Mouse (Mus musculus) heart, postnatal 10 days (tissue): ENCODE measurements at regions not wholly inside any gene's neighbourhood (a gene's known extent, or its start where the extent isn't known, plus 50 kb on each side); places are given as distances from the start of the nearest gene placed in this dataset.
A peak's percentile ranks its signal among the peaks of the same experiment; 100 is the strongest.

ENCODE experiments used
- DNase-seq, 2 experiments: peaks; one replicate each; pipeline ENCODE4 v3.0.0; 2021
- intact Hi-C: fragments of 180-260 bp; cut with DNase I; formaldehyde crosslinking; loops from one replicate; pipeline ENCODE4 v1.15.1; 2025

DNA sequence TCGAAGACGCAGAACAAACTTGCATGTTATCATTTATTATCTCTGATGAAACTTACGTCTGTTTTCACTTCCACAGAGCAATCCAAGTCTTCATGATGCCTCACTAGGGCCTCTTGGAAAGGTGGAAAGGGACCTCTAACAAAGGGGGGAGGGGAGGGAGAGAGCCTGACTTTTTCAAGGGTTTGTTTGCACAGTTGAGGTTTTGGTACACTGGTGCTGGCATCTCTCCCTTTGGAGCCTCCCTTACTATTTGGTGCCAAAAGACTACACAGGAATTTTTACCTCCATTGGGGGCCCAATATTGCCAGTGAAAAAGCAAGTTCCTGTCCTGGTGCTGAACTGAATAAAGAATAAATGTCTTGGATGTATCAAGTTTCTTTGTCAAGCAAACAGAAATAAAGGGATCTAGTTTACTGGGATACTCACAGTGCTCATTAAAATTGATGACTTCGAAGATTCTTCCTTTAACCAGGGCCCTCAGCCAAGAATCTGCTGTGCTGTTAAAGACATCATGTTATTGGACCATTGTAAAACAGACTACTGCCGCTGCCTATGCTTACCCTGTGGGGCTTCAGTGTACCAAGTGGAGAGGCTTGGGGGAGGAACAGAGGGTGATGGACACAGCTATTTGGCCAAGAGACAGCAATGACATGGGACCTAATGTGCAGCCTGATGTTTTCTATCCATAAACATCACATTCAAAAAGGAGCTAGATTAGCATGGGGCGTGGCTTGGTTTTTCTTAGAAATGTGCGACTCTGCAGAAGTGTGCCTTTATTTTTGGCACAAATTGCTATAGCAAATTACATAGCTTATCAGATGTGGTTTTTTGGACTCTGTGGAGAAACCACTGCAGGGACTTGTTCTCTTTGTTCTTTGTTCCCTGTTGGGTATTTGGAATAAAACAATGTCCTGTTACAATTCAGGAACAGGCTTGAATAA is 160.3 kb upstream of the Cited2 start:
- intact Hi-C loops, result loop anchor here (5.0 kb wide), 1 partner anchor 160 kb away; the partner anchor contains the start of gene Cited2
- no peak for DNase-seq

DNA sequence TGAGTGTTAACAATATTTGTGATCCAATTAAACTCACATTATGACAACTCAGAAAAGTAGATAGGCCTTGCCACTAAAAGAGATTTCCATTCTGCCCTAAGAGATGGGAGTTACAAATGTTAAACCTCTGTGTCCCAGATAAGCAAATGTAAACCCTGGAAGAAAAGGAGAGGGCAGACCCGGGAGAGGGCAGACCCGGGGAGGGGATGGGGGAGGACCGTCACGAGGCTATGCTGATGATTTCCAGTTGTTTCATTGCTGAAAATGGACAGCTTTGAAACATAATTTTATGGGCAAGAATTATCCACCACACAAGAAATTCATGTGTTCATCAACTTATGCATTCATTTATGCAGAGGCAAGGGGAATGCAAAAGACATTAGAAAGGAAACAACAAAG is 159.7 kb upstream of the Cited2 start:
- intact Hi-C loops, result loop anchor here (5.0 kb wide), 1 partner anchor 159 kb away; the partner anchor contains the start of gene Cited2
- DNase-seq, result no peak

DNA sequence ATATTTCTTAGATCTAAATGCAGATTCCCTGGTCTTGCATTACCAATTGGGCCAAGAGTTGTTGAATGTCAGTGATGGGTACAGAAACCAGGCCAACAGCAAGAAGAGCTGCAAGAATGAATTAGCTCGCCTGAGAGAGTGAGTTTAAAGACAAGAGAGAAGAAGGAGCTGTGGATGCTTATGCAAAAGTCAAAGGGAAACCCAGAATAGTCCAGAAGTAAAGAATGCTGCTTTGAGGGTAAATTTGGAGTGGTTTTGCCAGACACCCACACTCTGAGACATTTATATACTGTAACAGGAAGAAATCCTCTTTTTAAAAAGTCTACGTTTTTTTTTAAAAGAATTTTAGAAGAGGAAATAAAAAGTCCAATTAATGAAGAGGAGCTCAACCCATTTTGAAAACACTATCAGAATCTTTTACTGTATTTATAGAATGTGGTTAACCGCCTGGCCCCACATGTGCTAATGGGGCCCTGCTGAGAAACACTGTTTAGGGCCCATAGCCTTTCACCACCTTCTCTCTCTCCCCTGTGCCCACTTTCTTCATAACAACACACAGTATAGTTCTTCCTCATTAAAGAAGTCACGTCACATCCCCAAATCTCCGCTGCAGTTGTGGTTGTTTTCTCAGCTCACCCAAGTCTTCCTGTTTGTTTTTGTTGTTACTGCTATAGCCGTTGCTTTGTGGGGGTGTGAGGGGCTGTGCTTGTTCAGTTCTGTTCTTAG is 158.0 kb upstream of the Cited2 start:
- intact Hi-C loops, result loop anchor here (5.0 kb wide), 1 partner anchor 157 kb away; the partner anchor contains the start of gene Cited2
- no peak for DNase-seq

DNA sequence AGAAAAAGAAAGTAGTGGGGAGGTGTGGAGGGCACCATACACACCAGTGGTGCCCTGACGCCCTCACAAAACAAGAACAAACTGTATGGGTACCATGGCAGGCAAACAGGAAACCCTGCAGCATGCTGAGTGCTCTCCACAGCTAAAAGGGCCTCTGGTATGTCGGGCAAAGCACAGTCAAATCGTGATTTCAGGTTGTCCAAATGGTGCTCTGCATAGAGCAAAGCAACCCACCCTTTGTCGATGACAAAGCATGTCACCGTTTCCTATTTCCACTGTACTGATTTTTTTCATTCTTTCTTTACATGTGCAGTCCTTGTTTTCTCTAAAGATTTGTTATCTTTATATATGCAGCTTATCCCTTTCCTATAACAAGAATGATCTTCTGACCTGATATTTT is 156.0 kb upstream of the Cited2 start:
- no peak for DNase-seq
- intact Hi-C loops, result no loop called here

DNA sequence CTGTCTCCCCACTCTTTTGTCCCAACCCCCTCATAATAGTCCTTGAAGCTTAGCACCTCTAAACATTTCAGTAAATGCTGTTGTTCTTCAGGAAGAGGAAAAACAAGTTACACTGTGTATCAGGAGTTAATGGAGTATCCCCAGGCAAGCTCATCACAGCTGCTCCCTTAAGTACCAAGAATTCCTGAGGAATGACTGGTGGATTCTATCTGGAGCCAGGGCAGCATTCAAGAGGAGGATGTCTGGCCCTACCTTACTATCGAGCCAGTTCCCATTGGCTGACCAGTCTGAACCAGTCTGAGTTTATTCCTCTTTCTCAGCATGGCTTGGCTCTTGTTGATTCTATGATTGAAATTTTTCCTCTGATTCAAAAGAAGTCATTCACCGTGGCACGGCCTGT is 155.4 kb upstream of the Cited2 start:
- DNase-seq, result no peak
- intact Hi-C loops, result no loop called here

DNA sequence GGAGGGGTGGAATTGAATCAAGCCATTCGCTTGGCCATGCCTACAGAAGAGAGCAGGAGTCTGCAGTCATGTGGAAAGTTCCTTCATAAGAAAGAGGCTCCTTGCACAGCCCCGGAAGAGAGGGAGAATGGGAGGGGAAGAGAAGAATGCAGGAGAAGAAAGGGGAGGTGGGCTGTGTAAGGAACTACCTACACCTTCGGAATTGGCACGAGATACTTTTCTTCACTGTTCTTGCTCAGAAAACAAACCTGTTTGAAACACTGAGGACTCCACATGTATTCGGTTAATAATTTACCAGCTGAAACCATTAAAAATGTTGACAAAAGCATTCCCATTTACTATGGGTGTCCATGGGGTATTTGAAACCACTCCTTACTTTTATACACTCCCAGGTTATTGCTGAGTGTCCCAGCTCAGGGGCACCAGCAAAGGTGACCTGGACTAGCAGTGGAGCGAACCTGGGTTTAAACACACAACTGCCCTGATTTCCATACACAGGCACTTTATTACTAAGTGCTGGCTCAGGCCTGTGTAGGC is 153.4 kb upstream of the Cited2 start:
- intact Hi-C loops, result no loop called here
- no peak for DNase-seq

DNA sequence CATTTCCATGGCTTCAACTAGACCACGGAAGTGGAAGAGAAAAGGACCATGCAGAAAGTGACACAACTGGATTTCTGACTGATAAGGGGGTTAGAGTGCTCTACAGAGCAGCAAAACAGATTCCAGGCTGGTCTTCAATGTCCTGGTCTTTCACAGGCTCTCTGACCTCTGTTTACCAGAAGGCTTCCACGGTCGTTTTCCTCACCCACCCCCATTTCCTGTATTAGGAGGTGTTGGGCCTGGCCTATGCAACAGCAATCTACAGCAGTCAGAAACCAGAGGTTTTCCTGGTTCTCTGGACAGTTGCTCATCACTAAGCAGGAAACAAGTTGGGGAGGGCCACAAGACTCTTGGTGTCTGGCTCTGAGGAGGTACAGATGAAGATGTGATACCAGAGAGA is 148.1 kb upstream of the Cited2 start:
- intact Hi-C loops, result no loop called here
- DNase-seq, result no peak

DNA sequence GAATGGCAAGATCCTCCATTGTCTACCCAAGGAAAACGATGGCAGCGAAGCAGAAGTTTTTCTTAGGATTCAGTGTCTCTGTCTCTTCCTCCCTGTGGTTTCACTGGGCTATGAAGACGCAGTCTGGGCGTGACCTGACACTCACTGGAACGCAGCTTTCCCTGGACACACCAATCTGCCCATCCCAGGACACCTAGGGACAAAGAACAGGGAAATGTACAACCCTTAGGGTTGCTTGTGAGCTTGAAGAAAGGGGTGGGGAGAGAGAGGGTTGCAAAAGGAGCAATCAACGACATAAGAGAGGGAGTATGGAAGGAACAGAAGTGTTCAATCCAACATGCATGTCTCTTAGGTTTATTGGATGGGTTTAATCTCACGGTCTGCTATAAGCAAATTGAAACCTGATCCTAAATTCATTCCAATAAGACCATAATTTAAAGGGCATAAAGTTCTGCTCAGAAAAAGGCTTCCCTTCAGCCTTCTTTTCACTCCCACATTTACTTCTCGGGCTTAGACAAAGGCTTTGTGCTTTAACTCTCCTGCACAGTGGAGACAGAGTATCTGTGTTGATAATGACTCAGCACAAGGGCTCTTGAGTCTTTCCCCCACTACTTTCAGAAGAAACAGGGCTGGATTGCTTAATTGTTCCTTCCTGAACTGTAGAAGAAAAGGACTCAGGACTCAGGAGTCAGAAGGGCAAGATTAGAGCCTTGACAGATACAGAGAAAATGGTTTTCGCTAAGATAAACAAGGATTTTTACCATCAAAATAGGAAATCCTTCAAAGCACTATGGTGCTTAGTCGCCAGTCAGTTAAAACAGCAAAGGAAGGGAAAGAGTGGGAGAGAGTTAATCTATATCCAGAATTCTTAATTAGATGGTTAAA is 147.3 kb upstream of the Cited2 start:
- no peak for DNase-seq
- intact Hi-C loops, result no loop called here

DNA sequence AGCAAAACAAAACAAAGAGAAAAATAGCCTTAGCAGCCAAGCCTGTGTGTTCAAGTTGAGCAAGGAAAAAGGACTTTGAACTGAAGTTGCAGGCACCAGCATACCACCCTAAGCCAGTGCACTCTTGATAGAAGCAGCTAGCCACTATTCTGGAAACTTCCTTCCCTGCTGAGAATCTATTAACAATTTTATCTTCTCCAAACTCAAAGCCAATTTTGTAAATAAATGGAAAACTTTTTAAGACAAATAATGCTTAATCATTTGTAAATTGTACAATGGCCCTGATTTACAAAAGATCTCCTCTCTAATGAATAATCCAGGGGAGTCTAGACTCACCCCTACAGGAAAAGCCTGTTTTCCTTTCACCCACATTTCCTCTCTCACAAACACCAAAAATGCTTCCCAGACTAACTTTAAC is 146.7 kb upstream of the Cited2 start:
- no peak for DNase-seq

DNA sequence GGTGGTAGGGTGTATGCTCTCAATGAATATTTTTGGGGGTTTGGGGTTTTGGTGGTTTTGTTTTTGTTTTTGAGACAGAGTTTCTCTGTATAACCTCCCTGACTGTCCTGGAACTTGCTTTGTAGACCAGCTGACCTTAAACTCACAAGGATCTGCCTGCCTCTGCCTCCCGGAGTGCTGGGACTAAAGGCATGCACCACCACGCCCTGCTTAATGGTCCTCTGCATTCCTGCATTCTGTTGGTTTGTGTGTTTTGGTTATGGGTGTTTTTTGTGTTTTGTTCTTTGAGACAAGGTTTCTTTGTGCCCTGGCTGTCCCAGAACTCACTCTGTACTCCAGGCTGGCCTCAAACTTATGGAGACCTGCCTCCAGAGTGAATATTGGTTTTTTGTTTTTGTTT is 143.6 kb upstream of the Cited2 start:
- DNase-seq, result no peak
- intact Hi-C loops, result no loop called here

More for the DNA sequence above, 146.7 kb upstream of the Cited2 start:
- intact Hi-C loops, result no loop called here

DNA sequence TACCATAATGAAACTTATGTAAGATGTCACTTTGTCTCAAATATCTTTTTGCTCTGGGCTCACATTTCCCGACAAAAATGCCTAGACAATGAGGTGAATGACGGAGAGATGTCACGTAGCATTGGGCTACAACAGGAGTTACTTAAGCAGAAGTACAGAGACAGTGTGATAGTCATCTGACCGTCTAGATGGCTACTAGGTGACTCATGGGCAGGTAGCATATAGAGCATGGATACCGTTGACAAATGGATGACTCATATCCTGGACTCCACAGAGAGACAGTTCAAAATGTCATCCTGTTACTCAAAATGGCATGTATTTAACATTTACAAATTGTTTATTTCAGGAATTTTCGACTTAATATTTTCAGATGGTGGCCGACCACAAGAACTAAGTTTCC is 138.2 kb upstream of the Cited2 start:
- intact Hi-C loops, result no loop called here
- DNase-seq, result no peak

DNA sequence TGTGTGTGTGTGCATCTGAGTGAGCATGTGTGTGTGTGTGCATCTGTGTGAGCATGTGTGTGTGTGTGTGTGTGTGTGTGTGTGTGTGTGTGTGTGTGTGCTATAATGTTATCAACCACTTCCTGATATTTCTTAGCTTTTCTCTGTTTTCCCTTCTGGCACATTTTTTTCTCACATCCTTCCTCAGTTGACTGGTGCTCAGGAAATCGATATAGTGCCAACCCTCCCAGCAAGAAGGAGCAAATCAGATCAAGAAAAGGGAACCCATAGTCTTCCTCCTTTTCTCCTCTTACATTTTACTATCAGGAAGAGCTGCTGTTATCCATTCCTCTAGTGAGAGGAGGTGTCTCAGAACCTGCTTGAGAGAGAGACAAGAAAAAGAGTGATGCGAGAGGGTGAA is 136.1 kb upstream of the Cited2 start:
- intact Hi-C loops, result no loop called here
- no peak for DNase-seq

DNA sequence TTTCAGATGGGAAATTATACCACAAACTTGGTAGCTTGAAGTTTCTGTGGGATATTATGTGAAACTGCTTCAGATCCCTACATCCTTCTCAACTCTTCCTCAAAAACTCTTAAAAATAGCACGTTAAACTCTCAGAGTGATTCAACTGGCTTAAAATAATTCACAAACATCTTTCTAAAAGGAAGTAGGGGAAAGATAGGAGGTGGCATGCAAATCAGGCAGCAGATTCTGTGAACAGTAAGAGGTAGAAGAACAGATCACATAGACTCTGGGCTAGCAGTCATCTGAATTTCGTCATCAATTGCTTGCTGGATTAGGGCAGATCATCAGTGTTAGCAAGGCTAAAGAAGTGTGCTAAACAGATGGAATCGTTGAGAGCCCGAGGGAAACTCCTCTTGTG is 133.9 kb upstream of the Cited2 start:
- intact Hi-C loops, result no loop called here
- DNase-seq, result no peak

DNA sequence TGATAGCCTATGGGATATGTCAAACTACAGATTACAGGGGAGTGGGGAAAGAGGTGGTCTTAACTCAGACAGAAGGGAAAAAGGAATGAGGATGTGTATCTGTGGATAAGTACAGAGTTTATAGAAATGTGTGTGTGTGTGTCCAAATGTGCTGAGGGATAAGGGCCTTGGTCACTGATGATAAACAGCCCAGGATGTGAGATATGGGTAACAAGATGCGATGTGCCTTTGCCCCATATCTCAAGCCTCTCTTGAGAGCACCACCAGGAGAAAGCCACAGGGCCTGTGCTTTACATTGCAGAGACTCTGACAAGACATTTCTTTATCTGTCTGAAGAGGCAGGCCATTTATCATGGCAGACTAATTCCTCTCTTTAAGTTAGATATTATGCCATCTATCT is 132.8 kb upstream of the Cited2 start:
- no peak for DNase-seq
- intact Hi-C loops, result no loop called here

DNA sequence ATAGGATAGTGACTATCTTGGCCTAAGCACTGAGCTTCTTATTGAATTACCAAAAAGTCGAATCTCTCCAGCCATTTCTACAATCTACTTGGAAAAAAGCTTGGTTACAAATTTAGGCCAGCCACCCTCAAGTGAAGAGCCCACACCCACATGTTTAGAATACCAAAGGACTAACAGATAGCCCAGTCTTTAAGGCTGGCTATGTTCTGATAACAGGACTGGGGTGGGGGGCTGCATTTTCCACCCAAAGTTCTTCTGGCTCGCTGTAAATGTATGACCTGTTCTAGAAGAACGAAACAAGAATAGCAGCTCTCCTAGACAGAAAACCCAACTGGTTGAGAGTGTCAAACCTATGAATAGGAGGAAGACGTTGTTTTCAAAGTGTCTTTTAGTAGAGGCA is 130.6 kb upstream of the Cited2 start:
- intact Hi-C loops, result no loop called here
- DNase-seq, result no peak

DNA sequence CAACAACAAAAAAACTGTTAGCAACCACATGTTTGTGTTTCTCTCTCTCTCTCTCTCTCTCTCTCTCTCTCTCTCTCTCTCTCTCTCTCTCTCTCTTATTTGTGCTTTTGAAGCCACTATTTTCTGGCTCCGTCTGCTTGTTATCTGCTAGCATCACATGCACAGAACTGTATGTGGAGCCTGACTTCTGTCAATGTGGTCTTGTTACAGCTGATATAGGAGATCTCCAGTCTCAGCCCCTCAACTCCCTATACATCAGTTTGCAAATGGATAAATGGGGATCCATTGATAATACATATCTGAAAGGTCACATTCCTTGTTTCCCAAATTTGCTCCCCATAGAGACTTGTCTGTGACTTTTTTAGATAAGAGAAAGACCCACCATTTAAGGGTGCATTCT is 126.9 kb upstream of the Cited2 start:
- intact Hi-C loops, result no loop called here
- no peak for DNase-seq

DNA sequence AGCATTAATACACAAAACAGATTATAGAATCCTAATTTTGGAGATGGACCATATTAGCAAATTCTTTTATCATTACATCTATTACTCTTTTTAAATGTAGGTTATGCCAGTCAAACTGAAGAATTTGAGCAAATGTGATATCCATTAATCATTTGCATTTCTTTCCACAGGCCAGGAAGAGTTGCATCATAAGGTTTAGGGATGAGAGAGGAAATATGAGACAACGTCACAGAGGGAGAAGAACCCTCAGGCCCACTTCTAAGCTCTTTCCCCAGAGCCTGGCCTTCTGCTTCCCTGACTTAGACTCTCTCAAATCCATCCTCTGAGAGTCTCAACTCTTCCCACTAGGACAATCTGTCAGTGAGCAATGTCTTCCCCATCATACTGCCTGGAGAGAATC is 126.3 kb upstream of the Cited2 start:
- intact Hi-C loops, result no loop called here
- no peak for DNase-seq

DNA sequence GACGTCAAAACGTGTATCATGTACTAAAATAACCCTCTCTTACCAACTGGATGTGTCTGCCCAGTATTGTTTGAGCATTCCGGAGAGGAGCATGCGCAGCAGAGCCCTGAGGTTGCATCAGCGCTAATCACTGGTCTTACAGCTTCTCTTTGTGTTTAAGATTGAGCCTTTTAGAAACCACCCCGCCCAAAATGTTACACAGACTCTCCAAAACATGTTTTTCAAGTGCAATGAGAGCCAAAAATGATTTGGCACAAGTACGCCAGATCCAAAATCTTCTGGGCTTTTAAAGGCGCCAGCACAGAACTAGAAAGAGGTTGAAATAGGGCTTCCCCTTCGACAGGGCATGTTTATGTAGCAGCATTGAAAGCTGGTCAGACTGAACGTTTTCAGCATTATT is 123.8 kb upstream of the Cited2 start:
- intact Hi-C loops, result no loop called here
- DNase-seq, result peak; percentile 56 to 62

DNA sequence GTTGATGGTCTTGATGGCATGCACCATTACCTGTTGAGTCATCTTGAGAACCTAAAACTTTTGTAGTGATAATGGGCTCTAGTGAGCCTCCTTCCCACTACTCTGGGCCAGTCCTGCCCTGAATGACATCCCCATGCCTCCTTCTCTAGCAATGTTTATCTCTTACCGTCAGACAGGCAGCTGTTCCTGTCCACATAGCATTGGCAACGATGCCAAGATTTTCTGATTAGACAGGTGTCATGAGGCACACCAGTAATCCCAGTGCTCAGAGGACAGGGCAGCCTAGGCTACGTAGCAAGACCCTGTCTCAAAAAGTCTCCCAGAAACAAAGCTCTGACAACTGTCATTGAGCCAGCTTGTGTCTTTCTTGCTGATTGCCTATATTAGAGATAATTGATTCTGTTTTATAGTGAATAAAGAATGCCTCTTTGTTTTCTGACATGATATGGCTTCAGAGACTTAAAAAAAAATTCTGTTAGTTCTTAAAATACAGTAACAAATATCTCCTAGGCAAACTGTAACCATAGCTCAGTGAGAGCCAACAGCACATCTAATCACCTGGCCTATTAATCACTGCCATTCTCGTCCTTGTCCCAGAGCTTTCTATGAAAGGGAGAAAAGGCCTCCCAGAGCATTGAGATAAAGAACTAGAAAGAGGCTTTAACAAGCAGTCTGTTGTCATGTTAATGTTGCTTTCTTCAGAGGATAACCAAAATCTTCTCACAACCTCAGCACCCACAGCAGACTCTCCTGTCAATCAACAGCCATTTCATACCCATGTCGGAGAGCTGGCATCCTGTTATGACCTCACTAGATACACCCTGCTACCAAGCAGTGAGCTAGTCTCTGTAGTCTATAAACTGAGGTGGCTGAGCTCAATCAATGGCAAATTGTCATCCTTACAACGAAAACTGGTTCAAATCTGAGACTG is 122.9 kb upstream of the Cited2 start:
- intact Hi-C loops, result no loop called here
- no peak for DNase-seq

DNA sequence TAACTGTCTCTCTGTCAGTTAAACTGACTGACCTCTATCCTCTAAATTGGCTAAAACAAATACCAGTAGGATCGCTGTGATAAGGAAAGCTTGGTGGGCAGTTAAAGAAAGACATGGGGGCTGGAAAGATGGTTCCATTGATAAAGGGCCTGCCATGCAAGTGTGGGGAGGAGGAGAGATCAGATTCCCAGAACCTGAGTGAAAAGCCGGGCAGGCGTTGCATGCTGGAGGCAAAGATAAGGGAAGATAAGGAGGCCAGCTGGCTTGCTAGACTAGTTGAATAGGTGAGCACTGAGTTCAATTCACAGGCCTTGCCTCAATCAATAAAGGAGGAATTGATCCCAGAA is 122.3 kb upstream of the Cited2 start:
- DNase-seq, result no peak
- intact Hi-C loops, result no loop called here
